Mouse (Mus musculus) CD4-positive, CD25-positive, alpha-beta regulatory T cell, adult 4 months (primary cell): ENCODE measurements around the gene Myo1h. TPM values are rescaled to one million over a fixed set of nuclear protein-coding genes. Genes with fewer than 3 reads are reported as not detected.

ENCODE experiments used
- ATAC-seq: one replicate; pipeline ENCODE4 v1.8.0; 2017
- polyA plus RNA-seq, 2 experiments: library from polyadenylated mRNA; unstranded; fragments of 100-300 nt; shearing (Covaris generic); gene quantifications; one replicate each; pipeline ENCODE4 v1.2.1; 2017

Gene Myo1h
- 1 to 10 TPM; 4.3 to 5.7 TPM for polyA plus RNA-seq

DNA sequence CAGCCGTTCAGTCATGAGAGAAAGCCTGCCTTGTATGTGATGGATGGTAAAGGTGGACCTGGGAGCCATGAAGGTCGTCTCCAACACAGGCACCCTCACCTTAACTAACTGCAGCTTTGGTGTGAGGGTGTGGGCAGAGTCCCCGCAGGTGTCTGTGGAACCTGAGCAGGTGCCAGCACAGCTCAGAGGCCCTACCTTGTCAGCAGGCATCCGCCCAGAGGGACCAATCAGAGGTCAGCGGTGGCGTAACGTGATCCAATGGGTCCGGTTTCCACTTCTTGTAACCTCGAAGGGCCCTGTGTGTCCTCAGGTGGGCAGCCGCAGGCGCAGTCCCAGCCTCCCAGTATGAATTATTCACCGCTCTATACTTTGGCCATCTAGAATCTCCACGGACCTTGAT lies at the start of gene Myo1h:
Gene Myo1h, plus strand, starts transcription at position 293 of the 400 bp plus-strand sequence.
- no peak for ATAC-seq

DNA sequence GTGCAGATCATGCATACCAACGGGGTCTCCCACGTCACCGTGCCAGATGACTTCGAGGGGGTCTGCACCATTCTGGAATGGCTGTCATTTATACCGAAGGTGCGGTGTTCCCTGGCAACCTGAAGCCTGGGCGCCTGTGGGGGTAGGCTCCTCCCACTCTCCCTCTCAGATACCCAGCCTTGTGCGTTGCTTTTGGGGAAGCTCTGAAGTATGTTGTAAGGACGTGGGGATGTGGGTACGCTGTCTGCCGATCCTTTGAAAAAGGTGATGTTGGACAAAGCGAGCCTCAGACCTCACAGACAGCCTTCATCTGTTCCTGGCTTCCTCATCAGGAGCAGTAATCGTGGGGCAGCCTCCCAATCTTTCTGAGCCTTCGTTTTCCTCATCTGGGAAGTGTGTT lies 49.2 kb upstream of the Myo1h start:
- no peak for ATAC-seq

DNA sequence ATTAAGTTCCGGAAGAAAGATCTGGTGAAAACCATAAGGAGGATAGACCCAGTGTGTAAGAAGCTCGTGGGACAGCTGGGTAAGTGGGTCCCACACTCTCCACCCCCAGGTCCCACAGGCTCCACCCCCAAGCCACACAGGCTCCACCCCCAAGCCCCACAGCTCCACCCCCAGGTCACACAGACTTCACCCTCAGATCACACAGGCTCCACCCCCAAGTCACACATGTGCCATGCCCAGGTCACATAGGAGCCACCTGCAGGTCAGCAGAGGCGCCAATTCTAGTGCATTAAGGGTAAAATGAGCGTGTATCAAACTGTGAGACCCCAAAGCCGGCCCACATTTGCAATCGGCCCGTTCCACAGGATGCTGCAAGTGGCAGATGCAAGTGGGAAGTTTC lies 42.5 kb upstream of the Myo1h start:
- ATAC-seq = no peak

DNA sequence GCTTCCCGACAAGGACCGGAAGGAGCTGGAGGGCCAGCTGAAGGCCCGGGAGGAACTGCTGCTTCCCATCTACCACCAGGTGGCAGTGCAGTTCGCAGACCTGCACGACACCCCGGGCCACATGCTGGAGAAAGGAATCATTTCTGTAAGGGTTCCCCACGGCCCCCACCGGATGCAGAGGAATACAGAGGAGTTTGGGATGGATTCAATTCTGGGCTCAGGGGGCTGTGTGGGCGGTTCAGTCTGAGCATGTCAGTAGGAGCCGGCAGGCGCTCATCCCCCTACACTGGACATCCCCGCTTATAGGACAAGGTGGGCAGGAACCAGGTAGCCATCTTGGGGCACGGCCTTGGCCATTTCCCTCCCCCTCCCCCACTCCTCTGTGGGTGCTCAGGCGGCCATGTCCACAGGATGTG lies 40.8 kb upstream of the Myo1h start:
- ATAC-seq = no peak

DNA sequence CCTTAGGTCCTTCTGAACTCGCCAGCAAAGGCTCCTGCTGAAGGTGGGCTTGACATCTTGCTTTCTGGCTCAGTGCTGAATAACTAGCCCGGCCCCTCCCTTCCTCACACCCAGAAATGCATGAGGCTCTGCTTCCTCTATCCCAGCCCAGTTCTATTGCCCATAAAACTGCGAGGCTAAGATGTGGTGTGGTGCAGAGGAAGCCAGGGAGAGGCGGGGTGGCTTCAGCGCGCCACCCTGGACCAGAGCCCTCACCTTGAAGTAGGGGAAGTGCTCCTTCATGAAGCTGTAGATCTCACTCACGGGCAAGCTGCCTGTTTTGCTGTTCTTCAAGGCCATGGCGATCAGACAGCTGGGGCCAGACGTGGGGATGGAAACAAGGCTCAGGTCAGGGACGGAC lies 29.5 kb upstream of the Myo1h start:
- no peak for ATAC-seq

DNA sequence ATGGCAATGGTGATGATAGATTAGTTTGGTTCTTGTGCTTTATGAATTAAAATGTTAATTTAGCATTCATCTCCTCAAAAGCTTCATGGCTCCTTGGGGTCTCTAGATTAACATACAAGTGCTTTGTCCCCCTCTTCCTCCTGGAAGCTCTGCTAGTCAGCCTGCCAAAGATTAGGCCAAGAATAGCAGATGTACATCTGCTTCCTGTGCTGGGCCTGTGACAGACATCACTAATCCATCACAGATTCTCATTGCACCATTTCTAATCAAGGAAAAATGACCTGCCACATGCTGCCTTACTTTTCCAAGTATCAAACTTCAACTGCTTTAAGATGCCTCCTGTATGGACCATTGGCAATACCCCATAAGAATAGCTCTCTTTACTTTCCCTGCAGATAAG lies 27.5 kb upstream of the Myo1h start:
- ATAC-seq = no peak

DNA sequence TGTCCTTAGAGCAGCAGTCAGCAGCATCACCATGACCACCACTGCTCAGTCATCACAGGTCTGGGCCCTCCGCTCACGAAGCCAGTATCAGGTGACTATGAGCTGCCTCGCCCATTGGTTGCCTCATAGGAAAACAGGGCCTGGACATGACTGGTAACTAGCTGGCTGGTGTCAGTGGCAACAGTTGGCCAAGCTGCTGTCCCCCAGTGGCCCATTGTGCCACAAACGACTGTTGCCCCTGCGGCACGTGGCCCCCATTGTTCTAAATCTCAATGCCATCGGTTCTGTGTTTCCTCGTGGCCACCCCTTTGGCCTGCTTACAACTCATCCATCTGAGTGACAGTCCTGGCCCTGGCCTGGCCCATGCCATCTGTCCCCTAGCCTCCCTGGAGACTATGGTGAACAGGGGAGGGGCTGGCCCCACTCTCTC lies 24.9 kb upstream of the Myo1h start:
- no peak for ATAC-seq

DNA sequence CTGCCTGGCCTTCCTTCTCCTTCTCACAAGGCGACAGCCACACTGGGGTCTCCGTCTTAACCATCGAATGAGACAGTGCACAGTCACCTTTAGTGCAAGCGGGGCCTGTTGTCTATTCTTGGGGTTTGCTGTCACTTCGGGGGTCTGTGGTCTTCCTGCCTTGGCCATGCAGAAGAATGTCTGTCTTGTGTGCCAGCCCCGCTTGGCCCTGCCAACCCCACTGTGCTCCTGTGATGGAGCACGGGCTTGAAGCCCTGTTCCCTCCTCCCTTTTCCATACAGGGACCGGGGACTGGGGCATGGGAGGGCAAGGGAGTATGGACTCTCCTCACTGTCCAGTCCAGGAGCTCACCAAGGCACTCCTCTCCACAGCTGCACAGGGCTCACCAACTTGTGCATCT lies 24.2 kb upstream of the Myo1h start:
- ATAC-seq = no peak

DNA sequence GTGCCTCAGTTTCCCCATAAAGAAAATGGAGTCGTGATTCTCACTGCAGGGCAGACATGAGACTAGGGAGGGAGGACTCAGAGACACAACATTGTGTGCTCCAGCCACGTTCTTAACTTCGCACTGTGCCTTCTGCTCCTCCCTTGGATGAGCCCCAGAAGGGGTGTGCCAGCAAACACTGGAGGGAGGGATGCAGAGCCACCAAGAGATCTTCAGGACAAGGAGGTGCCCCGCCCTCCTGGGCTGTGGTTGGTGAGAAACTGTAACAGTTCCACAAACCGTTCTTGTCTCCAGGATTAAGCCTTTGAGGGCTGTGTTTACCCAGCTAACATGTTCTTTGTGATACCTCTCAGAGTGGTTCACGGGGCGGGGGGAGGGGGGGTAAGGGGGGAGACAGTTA lies 20.3 kb upstream of the Myo1h start:
- no peak for ATAC-seq

DNA sequence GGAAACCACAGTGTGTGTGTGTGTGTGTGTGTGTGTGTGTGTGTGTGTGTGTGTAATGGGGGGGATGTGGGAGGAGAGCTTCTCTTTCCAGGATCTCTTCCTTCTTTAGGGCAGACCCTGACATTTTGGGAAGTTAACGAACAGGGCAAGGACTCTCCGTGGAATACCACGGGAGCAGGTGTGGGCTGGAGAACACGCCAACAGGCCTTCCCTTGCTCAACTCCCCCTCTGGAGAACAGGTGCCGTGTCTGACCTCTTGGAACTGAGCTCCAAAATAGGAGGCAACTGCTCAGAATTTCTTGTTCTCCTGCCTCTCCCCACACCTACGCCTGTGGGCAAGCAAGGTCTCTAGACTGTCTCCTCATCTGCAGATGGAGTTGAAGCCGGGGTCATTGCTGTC lies 19.5 kb upstream of the Myo1h start:
- no peak for ATAC-seq

DNA sequence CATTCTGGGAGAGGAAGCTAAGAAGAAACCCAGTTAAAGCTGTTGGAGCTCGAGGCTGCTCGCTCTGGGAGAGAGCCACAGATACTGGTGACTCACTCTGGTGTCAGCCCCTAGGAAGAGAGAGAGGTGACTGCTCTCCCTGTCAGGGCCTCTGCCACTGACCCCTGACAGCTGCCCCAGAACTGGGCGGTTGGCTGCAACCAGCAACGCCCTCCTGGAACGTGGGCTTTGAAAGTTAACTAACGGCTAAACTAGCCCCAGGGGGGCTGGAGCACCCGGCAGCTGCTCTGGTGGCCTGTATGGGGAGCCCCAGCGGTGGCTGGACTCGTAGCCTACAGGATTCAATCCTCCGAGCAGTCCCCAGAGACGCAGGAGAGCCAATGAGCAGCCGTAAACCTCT lies 19.0 kb upstream of the Myo1h start:
- ATAC-seq = no peak

DNA sequence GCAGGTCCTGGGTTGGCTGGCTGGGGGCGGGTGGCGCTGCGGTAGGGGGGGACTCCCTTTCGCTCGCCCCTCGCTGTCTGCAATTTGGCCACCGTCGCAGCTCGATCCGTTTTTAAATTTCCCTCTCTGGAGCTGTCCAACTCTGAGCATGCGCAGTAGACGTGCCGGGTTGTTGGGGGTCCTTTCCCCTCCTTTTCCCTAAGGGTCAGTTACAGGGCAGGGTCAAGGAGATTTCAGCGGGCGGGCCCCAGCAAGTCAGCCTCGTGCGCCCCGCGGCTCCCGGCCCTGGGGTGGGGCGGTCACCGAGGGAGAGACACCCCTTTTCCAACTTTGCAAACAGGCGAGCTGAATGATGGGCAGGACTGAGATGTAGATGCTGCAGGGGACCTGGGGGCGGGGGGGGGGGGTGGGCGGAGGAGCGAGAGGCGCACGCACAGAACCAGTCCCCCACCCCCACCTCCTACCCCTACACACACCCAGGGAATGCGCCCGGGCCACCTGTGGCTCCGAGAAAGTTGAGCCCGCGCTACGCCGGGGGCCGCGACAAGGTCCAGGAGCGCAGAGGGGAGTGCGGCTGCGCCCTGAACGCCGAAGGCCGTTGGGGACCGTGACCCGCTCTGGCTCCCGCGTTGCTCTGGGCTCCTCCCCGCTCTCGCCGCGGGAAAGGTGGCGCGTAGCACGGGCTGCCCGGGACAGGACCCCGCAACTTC lies 15.1 kb upstream of the Myo1h start, which contains the start of gene Foxn4:
Gene Foxn4, minus strand, starts transcription at position 115 of the 710 bp plus-strand sequence.
- ATAC-seq = no peak

DNA sequence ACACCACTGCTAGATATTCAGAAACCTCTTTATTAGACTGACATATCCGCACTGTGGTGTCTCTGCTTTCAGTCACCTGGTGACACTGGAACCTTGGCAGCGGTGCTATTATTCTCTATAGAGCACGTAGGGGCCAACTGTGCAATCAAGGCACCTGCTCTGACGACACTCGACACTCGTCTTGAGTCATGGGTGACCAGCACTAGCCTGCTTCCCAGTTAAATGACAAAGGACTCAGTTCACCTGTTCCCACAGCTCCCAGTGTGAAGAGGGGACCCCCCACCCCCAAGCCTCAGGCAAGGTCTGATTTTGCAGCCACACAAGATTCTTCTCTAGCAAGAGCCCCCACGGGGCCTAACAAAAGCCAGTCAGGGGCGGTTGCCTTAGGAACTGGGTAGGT lies 13.6 kb upstream of the Myo1h start:
- ATAC-seq = no peak

DNA sequence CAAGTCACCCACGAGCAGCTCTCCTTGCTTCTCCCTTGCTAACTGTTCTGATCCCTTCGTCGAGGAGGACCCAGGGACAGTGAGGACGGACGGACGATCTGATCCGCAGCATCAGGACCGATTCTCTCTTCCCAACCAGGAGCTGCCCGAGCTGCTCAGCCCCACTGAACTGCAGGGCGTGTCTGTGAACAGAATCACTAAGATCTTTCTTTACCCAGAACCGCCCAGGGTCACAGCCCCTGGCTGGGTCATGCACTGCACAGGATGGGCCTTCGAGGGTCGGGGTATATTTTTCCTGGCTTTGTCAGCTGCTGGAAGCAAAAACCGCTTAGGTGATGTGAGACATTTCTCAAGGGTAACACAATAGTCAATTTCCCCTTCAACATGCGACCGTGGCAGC lies 13.0 kb upstream of the Myo1h start:
- no peak for ATAC-seq

DNA sequence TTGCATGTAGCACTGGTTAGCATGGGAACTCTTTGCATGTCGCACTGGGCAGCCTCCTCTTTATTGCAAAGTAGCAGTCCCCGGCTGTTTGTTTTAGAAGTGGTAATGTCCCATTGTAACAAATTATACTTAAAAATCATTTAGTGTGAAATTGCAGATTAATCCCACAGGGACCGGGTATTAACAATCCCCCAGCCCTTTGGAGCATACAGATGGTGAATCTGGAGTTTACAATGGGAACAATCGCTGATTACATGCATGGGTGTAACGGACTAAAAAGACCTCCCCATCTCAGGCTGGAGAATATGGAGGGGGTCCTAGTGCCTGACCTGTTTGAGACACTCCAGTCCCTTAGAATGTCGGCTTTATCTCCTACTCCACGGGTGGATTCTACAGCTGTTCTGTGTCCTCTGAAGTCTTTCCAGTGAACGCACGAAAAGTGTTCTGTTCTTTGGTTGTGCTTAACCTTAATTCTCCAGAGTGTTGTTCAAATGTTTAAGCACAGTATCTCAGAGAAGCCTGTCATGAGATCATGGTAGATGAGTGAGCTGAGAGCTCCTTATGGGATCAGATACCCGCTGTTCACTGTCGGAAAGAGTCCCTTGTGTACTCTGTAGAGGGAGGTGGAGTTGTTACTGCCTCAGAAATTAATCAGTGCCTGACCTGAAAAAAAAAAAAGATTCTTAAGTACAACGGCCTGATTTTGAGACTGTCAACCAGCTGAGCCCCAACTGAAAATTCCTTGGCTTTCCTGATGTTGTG lies 9.4 kb upstream of the Myo1h start:
- ATAC-seq = no peak

DNA sequence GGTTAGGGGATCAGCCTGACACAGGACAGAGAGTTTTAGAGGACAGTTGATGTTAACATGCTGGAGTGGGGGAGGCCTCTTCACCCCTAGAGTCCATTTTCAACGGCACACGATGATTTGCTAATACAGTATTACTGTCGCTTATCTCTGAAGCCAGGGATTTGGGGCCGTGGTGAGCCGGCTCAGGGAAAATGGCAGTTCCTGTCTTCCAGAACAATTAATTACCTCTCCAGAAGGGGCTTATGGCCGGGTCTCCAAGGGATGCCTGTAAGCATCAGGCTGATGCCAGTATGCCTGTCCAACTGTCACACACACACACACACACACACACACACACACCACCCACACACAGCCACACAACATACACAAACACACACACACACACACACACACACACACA lies 6.6 kb upstream of the Myo1h start:
- no peak for ATAC-seq

DNA sequence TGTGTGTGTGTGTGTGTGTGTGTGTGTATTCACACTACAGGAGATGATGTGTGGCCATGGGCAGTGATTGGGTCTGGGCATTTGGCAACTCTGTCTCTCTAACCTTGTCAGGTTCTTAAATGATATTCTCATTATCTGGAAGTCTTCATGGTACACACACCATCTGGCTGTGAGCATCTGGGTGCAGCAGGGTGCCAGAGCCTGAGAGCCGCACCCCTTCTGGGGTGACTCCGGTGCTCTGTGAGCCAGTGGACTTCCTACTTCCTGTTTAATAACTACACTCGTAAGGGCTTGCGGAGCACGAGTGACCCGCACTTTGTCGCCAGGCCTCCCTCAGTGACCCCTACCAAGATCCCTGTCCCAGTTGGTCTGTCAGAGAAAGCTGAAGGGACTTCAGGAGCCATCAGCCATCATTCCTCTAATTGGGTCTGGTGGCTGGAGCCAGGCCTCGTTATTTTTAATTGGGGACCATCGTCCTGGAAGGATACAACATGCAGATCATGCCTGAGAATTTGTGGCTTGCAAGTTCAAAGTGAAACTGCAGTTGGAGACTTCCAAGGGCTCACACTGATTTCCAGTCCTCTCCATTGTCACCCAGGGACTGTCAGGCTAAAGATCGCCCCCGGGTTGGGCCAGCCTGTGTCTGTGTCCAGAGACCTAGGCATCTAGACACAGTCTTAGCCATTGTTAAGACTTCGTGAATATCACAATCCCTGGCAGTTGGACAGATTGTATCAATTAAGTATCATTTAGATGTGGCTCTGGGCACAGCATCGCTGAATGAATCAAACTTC lies 4.2 kb upstream of the Myo1h start:
- no peak for ATAC-seq

DNA sequence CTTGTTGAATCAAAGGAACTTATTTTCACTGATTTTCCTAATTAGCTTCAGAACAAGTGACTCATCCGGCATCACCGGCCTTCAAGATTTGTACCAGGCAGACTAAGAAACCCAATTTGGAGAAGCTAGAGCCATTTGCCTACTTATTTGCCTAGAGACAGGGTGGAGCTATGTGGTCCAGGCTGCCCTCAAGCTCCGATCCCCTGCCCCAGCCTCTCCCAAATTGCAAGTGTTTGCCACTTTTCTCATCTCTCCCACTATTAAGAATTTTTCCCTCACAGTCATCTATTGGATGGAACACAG lies 3.6 kb upstream of the Myo1h start:
- no peak for ATAC-seq

DNA sequence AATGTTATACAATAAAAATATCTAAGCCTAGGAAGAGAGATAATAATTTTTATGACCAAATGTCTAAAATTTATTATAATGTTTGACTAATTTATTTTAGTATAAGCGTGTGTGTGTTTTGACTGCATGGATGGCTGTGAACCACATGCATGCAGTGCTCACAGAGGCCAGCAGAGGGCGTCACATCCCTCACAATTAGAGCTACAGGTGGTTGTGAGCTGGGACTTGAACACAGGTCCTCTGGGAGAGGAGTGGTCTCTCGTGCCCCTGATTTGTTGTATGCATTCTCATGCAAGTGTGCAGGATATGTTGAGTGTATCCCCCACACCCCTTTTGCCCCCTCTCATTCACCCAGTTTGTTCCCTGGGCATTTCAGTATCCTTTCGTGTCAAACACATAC lies 2.9 kb upstream of the Myo1h start:
- no peak for ATAC-seq

DNA sequence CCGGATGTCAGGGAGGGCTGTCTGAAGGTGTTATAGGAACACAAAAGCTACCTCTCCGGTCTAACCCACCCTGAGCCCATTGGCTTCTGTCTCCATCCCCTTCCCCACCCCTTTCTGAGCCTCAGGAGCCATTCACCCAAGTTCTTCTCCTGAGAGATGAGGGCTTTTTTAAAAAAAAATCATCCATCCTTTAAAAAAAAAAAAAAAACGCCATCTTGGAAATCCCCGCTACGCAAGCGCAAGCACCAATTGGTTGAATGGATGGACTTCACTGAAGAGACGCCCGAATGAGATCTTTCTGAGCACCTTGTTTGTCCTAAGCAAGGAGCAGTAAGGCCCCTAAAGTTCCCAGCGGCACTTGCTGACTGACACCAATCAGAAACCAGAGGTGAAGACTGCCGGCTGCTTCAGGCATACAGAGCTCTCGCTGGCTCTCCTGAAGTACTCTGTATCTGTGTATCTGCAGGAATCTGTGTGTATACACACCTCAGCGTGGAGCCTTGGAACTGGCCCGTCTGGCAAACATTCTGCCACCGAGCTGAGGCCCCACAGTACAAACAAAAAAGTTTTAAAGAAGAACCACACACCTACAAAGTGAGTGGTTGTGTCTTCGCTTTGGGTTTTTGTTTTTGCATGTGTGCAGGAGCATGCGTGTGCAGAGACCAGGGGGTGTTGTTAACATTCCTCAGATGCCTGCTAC lies 1.9 kb upstream of the Myo1h start:
- no peak for ATAC-seq

DNA sequence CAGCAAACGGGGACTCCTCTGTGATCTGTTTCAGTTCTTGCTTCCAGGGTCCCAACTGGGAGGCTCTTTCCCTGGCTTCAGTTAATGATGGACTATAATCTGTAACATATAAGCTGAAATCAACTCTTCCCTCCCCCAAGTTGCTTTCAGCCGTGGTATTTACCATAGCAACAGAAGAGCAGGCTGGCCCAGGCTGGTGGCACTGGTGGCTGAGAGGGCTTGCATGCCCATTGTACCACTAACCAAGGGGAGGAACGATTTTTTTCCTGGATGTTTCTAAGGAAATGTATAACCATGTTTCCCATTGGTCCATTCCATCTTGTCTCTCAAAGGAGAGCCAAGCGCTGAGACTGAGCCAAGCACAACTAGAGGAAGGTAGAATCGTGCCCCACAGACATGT lies 570 bp upstream of the Myo1h start:
- ATAC-seq = no peak

DNA sequence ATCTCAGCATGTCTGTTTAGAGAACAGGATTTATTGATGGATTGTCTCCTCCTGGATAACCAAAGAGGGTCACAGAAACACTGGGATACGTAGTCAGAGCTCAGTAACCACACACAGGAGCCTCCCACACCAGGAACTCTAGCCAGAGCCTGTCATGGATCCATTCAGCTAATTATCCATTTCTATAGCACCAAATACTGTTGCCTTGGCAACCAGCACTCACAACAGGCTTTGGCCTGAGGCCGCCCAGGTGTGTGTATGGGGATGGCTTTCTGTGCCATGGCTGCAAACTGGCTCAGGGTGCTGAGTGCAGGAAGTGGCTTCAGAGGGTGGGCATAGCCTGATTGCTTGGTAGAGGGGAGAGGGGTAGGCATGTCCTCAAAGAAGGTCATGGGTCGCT lies 1.0 kb downstream of the Myo1h start:
- no peak for ATAC-seq
